Mouse (Mus musculus): ENCODE measurements around the gene En2. TPM values are rescaled to one million over a fixed set of nuclear protein-coding genes. Genes with fewer than 3 reads are reported as not detected.

En2 gene
- total RNA-seq (2023): not detected

GRCm38 (mm10) chr5:28165358-28166255 lies at the start of gene En2:
En2 (plus strand) TSS chr5:28165694.

Other genes with a start within 250 kb of the En2 start
- 10 to 100 TPM; 76.0 to 90.7 TPM for gene Insig1, start 94.3 kb upstream of the En2 start, total RNA-seq (2023)
- gene Cnpy1, start 80.1 kb downstream of the En2 start, total RNA-seq (2023): not detected
- gene Rbm33, start 151.4 kb downstream of the En2 start, total RNA-seq (2023): 100 to 1,000 TPM; 163 to 171 TPM